Mouse (Mus musculus): ENCODE results near the gene Def8.
"Not testable (repeated sequence)": the region's sequence is repeated elsewhere in the genome, so short reads cannot be mapped to it uniquely, and the experiment has no call there.

Def8 gene

GRCm38 (mm10) chr8:123412560-123413170 is 10.7 kb upstream of the Def8 start:
- DNase-seq (ENCODE audit: low read depth, low spot score), result peak; percentile 64

GRCm38 (mm10) chr8:123414255-123414654 is 9.1 kb upstream of the Def8 start:
- DNase-seq (ENCODE audit: low read depth, low spot score), result no peak

- not testable (repeated sequence) for DNase-seq (ENCODE audit: low read depth, low spot score)
Observed at GRCm38 (mm10) chr8:123414997-123415696, 8.2 kb upstream of the Def8 start.

GRCm38 (mm10) chr8:123415967-123416943 is 7.1 kb upstream of the Def8 start:
- peak; percentile 66 for DNase-seq (ENCODE audit: low read depth, low spot score)

- no peak for DNase-seq (ENCODE audit: low read depth, low spot score)
Observed at GRCm38 (mm10) chr8:123416944-123417555, 6.3 kb upstream of the Def8 start.

GRCm38 (mm10) chr8:123419711-123420110 is 3.6 kb upstream of the Def8 start:
- no peak for DNase-seq (ENCODE audit: low read depth, low spot score)

GRCm38 (mm10) chr8:123420525-123421281 is 2.6 kb upstream of the Def8 start:
- no peak for DNase-seq (ENCODE audit: low read depth, low spot score)

- DNase-seq (ENCODE audit: low read depth, low spot score), result no peak
Observed at GRCm38 (mm10) chr8:123421325-123421724, 2.0 kb upstream of the Def8 start.

- DNase-seq (ENCODE audit: low read depth, low spot score), result peak; percentile 66
Observed at GRCm38 (mm10) chr8:123422056-123422780, 1.1 kb upstream of the Def8 start.

- no peak for DNase-seq (ENCODE audit: low read depth, low spot score)
Observed at GRCm38 (mm10) chr8:123422781-123423159, 557 bp upstream of the Def8 start.

- no peak for DNase-seq (ENCODE audit: low read depth, low spot score)
Observed at GRCm38 (mm10) chr8:123426511-123427509, 3.5 kb downstream of the Def8 start.

GRCm38 (mm10) chr8:123427639-123428275 is 4.4 kb downstream of the Def8 start:
- no peak for DNase-seq (ENCODE audit: low read depth, low spot score)

- no peak for DNase-seq (ENCODE audit: low read depth, low spot score)
Observed at GRCm38 (mm10) chr8:123428343-123428893, 5.1 kb downstream of the Def8 start.

GRCm38 (mm10) chr8:123428939-123429721 is 5.8 kb downstream of the Def8 start:
- DNase-seq (ENCODE audit: low read depth, low spot score), result no peak

GRCm38 (mm10) chr8:123429722-123430013 is 6.3 kb downstream of the Def8 start:
- DNase-seq (ENCODE audit: low read depth, low spot score), result not testable (repeated sequence)

- DNase-seq (ENCODE audit: low read depth, low spot score), result not testable (repeated sequence)
Observed at GRCm38 (mm10) chr8:123430936-123431335, 7.6 kb downstream of the Def8 start.

- no peak for DNase-seq (ENCODE audit: low read depth, low spot score)
Observed at GRCm38 (mm10) chr8:123431616-123432365, 8.5 kb downstream of the Def8 start.
